Mouse (Mus musculus): ENCODE measurements around the gene Spag9. TPM values are rescaled to one million over a fixed set of nuclear protein-coding genes. Genes with fewer than 3 reads are reported as not detected.
A peak's percentile ranks its signal among the peaks of the same experiment; 100 is the strongest.

The Spag9 gene
- polyA plus RNA-seq, 1 experiment from 2014 or later, result 61.9 TPM

DNA sequence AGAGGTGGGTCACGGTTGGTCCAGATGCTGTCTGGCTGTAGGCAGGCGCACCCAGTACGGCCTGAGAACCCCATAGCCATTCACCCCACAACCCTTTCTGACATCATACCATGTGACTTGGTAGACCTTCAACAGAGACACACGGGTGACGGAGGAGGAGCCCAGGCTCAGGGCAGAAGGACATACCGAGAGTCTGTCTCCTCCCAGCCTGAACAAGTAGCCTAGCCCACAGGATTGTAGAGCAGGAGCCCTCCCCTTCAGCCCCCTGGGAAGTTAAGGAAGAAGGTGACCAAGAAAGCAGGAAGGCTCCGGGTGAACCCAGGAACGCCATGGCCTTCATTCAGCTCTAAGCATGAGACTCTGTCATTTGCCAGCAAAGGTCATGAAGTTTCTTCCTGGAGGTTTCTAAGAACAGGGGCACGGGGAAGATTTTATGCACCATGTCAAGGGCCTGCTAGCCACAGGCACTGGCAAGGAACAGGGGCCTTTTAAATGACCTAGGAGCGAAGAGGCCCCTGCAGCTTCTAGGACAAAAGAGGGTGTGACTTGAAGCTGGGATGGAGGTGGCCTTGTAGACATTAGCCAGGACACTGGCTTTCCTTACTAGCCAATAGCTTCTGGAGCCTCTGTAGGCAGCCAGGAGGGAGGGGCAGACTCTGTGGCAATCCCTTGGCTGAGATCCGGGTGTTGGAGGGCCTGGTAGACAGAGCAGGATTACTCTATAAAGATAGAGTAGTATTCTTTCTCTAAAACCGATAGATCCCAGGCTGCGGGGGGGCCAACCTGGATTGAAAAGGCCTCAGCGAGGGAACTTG lies 163.4 kb downstream of the Spag9 start:
- 40% methylated on average over 14 of the region's 14 CpGs for WGBS
- no peaks in the 10 kb centered on the region for H3K36me3 ChIP-seq
- DNase-seq (ENCODE audit: low spot score), result peak; percentile 54
- H3K27me3 ChIP-seq (ENCODE audit: low read depth, poor library complexity, severe bottlenecking), result no peaks in the 10 kb centered on the region
- peak overlapping the region; percentile 46; the same call in 1 of the 2 replicates for H3K4me3 ChIP-seq
- no peaks in the 10 kb centered on the region for H3K9me3 ChIP-seq (replicated peaks)
- peak overlapping the region; percentile 97 for H3K27ac ChIP-seq (replicated peaks)
- peaks cover 55% of the 10 kb centered on the region for H3K4me1 ChIP-seq

DNA sequence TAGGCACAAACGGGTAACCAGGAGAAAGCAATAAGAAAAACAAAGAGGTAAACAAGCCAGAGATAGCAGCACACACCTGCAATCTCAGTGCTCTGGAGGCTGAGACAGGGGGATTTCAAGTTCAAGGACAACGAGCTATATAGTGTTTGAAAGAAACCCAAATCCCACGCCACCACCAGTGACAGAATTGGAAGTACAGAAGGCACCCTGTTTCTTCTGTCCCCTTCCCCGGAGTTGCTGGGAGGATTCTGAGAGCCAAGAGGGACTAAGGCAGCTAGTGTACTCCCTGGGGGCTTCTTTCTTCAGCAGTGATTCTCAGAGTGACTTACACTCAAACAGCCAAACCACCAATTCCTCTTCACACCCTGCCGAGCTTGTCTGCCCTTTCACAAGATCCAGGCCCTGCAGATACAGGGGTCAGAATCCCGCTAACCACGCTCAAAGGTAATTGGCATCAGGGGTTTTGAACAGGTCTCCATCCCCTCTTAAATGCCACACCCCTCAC lies 164.1 kb downstream of the Spag9 start:
- 19% methylated on average over 7 of the region's 7 CpGs for WGBS
- peak overlapping the region; percentile 46 for H3K4me3 ChIP-seq
- no peaks in the 10 kb centered on the region for H3K36me3 ChIP-seq
- H3K27ac ChIP-seq (replicated peaks), result peak overlapping the region; percentile 97
- no peaks in the 10 kb centered on the region for H3K27me3 ChIP-seq (ENCODE audit: low read depth, poor library complexity, severe bottlenecking)
- no peak for DNase-seq (ENCODE audit: low spot score)
- no peaks in the 10 kb centered on the region for H3K9me3 ChIP-seq (replicated peaks)
- peaks cover 55% of the 10 kb centered on the region for H3K4me1 ChIP-seq

DNA sequence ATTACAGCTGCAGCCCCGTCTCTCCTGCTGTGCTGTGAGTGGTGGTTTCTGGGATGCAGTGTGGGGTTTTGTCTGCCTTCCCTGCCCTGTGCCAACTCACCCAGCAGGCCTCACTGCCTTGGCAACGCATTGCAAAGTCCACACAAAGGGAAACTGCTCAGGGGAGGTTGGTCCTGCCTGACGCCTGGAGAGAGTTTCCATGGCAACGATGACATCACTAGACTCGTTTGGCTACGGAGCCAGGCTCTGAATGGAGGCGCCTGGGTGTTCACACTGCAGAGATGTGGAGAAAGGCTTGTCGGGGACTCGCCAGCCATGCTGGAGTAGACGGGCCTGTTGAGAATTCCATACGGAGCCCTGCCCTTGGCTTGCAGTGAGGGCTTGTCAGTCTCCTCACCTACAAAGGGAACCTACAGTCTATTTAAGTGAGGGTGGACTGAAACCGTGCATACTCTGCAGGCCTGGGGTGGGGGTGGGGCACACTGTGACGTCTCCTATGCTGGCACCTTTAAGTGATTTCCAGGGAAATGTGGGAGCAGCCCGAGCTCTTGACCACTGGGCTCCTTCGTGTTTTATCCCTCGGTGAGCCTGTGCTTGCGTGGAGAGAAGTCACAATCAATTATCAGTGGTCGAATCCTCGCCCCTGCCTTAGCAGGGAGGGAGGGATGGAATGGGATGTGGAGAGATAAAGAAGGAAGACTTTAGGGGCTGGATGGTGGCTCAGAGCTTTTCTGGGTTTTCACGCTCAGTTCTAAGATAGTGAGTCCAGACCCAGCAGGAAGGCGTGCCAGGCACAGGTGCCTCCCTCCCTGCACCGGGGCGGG lies 164.8 kb downstream of the Spag9 start:
- Histone ChIP-seq H3K27me3 (ENCODE audit: low read depth, poor library complexity, severe bottlenecking) (no peaks in the 10 kb centered on the region), H3K4me3 (peak overlapping the region; percentile 46), H3K9me3 (replicated peaks) (no peaks in the 10 kb centered on the region), H3K27ac (replicated peaks) (peak overlapping the region; percentile 97), H3K36me3 (no peaks in the 10 kb centered on the region), H3K4me1 (peaks cover 55% of the 10 kb centered on the region)
- peak; percentile 94 for DNase-seq (ENCODE audit: low spot score)
- 4% methylated on average over 23 of the region's 23 CpGs for WGBS

DNA sequence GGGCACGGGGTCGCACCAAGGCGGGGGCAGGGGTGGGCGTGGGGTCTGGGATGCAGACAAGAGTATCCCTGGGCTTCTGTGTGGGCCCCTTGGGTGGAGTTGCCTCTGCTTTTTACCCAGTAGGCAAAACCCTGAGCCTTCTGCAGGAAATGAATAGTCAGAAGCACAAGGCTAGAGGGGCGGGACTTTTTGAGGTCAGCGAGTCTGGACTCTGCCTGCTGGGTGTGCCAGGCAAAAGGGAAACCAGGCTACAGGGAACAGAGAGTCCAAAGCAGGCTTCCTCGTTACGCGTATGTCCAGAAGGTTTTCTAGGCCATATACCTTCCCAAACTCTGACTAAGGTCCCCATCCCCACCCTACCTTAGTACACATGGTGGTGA lies 165.4 kb downstream of the Spag9 start:
- Histone ChIP-seq H3K27me3 (ENCODE audit: low read depth, poor library complexity, severe bottlenecking) (no peaks in the 10 kb centered on the region), H3K27ac (replicated peaks) (peak overlapping the region; percentile 97), H3K4me3 (peak overlapping the region; percentile 46), H3K36me3 (no peaks in the 10 kb centered on the region), H3K4me1 (peaks cover 55% of the 10 kb centered on the region), H3K9me3 (replicated peaks) (no peaks in the 10 kb centered on the region)
- DNase-seq (ENCODE audit: low spot score), result peak; percentile 50
- WGBS, result 25% methylated on average over 9 of the region's 9 CpGs

DNA sequence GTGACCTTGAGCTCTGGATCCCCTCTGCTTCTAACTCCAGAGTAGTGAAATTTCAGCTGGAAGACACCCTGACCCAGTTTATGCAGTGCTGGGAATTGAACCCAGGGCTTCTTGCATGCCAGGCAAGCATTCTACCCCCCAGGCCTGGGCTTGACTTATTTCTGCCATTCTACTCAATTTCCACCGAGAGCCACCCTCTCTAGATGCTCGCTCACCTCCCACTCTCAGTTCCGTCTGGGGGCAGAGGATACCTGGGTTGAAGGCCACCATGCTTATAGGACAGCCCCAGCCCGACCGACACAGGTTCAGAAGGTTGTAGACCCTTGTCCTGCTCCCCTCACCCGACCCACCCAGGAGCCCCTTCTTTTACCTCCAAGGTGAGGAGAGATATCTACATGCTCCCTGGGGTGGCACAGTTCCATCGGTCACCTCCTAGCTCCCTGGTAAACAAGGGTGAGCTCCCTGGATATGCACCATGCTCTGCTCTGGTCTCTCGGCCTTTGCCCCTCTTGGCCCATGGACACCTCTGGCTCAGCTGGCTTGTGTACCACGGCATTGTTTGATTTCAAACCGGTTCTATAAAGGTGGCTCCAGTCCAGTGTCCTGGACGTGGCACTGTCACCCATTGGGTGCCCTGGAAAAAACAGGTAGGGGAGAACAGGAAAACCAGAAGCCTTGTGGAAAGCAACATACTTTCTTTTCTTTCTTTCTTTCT lies 166.1 kb downstream of the Spag9 start:
- Histone ChIP-seq H3K4me1 (peaks cover 55% of the 10 kb centered on the region), H3K27me3 (ENCODE audit: low read depth, poor library complexity, severe bottlenecking) (no peaks in the 10 kb centered on the region), H3K4me3 (no peak overlapping the region), H3K27ac (replicated peaks) (peak overlapping the region; percentile 97), H3K9me3 (replicated peaks) (no peaks in the 10 kb centered on the region), H3K36me3 (no peaks in the 10 kb centered on the region)
- 91% methylated on average over 11 of the region's 11 CpGs for WGBS
- no peak for DNase-seq (ENCODE audit: low spot score)

DNA sequence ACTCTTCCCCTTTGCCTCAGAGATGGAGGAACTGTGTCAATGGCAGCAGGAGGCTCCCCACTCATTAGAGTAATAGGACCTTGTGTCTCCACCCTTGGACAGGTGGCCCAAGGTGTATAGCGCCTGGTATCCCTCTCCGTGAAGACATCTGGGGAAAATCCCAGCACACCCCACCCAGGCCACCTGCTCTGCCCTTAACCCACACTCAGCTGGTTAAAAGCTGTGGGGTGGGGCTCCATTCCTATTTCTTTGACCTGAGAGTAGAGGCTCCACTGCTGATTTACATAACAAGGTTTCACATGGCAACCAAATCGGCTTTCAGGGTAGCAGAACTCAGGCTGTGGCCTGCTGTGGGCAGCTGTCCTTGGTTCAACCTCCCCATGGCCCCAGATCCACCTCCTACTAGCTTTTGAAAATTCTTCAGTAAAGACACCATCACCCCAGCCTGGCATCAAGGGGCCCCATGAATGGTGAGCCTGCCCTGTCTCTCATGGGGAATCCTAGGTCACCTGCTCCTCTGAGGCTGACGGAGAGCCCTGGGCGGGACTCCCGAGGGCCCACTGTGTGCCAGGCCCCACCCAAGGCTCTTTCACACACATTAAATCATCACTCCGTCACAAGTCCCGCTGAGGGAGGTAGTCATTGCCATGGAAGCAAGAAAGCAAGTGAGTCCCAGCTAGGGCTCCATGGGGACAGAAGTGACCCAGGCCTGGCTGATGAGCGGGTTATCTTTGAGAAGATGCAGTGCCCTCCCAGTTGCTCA lies 167.3 kb downstream of the Spag9 start:
- no peak for DNase-seq (ENCODE audit: low spot score)
- peak overlapping the region; percentile 73 for H3K27ac ChIP-seq (replicated peaks)

DNA sequence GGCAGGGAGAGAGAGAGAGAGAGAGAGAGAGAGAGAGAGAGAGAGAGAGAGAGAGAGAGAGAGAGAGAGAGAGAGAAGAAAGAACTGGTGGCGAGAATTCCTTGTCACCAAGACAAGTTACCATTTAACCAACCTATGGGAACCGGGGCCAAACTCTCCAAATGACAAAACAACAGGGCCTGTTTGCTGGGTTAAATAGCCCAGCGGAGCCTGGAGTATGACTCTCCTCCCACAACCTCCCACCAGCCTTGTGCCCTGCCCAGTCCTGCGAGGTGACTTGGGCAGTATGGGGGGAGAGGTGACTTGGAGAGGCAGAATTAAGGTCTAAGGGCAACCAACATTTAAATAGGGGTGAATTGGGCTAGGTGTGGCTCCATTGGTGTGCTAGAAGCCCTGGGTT lies 169.9 kb downstream of the Spag9 start:
- 73% methylated on average over 4 of the region's 4 CpGs for WGBS
- no peaks in the 10 kb centered on the region for H3K27me3 ChIP-seq (ENCODE audit: low read depth, poor library complexity, severe bottlenecking)
- no peaks in the 10 kb centered on the region for H3K9me3 ChIP-seq (replicated peaks)
- H3K4me1 ChIP-seq, result peaks cover 32% of the 10 kb centered on the region
- no peak for DNase-seq (ENCODE audit: low spot score)
- no peaks in the 10 kb centered on the region for H3K36me3 ChIP-seq
- no peak overlapping the region for H3K27ac ChIP-seq (replicated peaks)
- H3K4me3 ChIP-seq, result no peak overlapping the region

More for the DNA sequence above, 167.3 kb downstream of the Spag9 start:
- no peaks in the 10 kb centered on the region for H3K27me3 ChIP-seq (ENCODE audit: low read depth, poor library complexity, severe bottlenecking)
- 73% methylated on average over 9 of the region's 9 CpGs for WGBS
- H3K9me3 ChIP-seq (replicated peaks), result no peaks in the 10 kb centered on the region
- no peak overlapping the region for H3K4me3 ChIP-seq
- H3K36me3 ChIP-seq, result no peaks in the 10 kb centered on the region
- peaks cover 56% of the 10 kb centered on the region for H3K4me1 ChIP-seq

DNA sequence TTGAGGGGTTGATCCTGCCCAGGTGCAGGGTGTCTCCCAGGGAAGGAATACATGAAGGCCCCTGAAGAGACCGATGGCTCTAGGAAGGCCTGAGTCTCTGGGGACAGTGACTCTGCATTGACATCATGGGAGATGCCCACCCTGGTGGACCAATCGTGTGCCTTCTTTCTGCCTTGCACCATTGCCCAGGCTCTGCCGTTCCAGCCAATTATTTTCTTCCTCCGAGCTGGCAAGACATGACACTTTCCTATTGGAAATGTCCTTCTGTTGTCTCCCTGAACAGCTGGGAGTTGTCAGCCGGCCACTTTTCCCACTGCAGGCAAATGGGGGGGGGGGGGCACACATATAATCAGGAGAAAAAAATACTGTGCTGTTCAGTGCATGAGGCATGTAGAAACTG lies 172.3 kb downstream of the Spag9 start:
- H3K9me3 ChIP-seq (replicated peaks), result no peaks in the 10 kb centered on the region
- no peak for DNase-seq (ENCODE audit: low spot score)
- 82% methylated on average over 5 of the region's 5 CpGs for WGBS
- H3K36me3 ChIP-seq, result no peaks in the 10 kb centered on the region
- H3K27me3 ChIP-seq (ENCODE audit: low read depth, poor library complexity, severe bottlenecking), result no peaks in the 10 kb centered on the region
- H3K4me3 ChIP-seq, result no peak overlapping the region
- H3K27ac ChIP-seq (replicated peaks), result no peak overlapping the region
- H3K4me1 ChIP-seq, result peaks cover 10% of the 10 kb centered on the region

DNA sequence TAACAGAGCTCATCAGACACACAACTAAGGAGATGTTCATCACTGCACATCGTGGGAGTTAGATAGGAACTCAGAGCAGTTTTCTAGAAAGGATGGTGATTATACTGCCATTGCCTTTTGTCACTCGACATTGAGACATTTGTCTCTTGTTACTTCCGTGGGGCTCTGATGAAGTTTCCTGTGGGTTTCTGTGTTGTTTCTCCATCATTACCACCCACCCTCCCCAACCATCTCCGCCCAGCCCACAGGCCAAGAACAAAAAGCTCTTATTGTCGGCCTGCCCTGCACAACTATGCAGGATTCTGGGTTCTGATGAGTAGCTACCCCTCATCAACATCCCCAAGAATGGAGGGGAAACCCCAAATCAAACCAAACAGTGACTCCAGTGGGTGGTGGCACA lies 173.7 kb downstream of the Spag9 start:
- H3K4me1 ChIP-seq, result peaks cover 5% of the 10 kb centered on the region; the same call in 1 of the 2 replicates
- no peaks in the 10 kb centered on the region for H3K36me3 ChIP-seq
- no peaks in the 10 kb centered on the region for H3K27me3 ChIP-seq (ENCODE audit: low read depth, poor library complexity, severe bottlenecking)
- no peaks in the 10 kb centered on the region for H3K9me3 ChIP-seq (replicated peaks)
- DNase-seq (ENCODE audit: low spot score), result no peak
- no peak overlapping the region for H3K4me3 ChIP-seq
- WGBS, result 86% methylated on average over 5 of the region's 5 CpGs
- H3K27ac ChIP-seq (replicated peaks), result no peak overlapping the region

DNA sequence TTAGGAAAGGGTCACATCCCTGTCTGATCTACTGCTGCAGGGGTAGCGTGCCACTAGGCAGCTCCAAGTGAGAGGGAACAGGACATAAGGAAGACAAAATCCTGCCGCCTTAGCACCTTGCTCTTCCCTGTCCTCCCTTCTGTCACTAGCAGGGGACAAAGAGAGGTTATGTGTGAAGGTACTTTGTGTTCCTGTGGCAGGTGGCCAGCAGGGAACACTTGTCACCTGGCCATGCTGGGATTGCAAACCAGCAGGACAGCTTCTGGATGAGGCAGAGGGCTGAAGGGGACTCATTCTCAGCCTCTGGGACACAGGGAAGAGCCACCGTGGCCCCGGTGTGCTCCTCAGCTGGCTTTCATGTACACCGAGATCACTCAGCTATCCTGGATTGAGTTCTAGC lies 175.8 kb downstream of the Spag9 start:
- Histone ChIP-seq H3K27me3 (ENCODE audit: low read depth, poor library complexity, severe bottlenecking) (no peaks in the 10 kb centered on the region), H3K4me3 (no peak overlapping the region), H3K4me1 (peaks cover 14% of the 10 kb centered on the region), H3K36me3 (no peaks in the 10 kb centered on the region), H3K27ac (replicated peaks) (0 out of 2 replicates have a peak overlapping the region, but pooled peaks have one; percentile 17), H3K9me3 (replicated peaks) (no peaks in the 10 kb centered on the region)
- no peak for DNase-seq (ENCODE audit: low spot score)
- WGBS, result 90% methylated on average over 5 of the region's 5 CpGs

DNA sequence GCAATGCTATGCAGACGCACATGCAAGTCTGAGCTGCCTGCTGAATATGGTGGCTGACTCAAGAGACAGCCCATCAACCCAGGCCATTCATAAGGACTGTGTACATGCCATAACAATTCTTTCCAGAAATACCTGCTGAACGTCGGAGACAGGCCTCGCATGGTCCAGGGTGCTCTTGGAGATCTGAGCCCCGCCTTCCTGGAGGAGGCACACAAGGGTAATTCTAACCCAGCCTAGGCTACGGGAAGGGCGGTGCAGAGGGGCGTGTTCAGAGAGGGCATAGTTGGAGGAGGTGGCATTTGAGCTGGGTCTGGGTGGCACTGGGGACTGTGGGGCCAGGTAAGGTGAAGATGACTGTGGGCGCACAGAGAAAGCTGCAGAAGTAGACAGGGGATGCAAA lies 176.3 kb downstream of the Spag9 start:
- Histone ChIP-seq H3K27me3 (ENCODE audit: low read depth, poor library complexity, severe bottlenecking) (no peaks in the 10 kb centered on the region), H3K4me3 (no peak overlapping the region), H3K27ac (replicated peaks) (0 out of 2 replicates have a peak overlapping the region, but pooled peaks have one; percentile 17), H3K4me1 (peaks cover 14% of the 10 kb centered on the region), H3K9me3 (replicated peaks) (no peaks in the 10 kb centered on the region), H3K36me3 (no peaks in the 10 kb centered on the region)
- WGBS, result 85% methylated on average over 9 of the region's 9 CpGs
- DNase-seq (ENCODE audit: low spot score), result no peak

DNA sequence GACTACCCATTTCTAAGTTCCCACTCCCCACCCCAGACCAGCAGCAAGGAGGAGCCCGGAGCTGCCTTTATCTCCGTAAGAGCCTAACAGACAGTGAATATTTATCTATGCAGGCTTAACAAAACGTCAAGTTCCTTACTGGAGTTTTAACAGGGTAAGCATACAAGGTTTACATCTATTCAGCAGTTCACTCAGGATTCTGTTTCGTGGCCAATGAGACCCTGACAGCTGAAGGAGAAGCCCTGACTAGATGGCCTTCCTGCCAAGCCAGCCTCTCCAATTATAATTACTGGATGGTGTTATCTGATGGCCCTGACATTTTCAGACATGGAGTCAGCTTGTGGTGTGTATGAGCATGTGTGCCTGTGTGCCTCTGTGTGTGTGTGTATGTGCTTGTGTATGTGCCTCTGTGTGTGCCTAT lies 177.8 kb downstream of the Spag9 start:
- Histone ChIP-seq H3K4me3 (no peak overlapping the region), H3K27me3 (ENCODE audit: low read depth, poor library complexity, severe bottlenecking) (no peaks in the 10 kb centered on the region), H3K4me1 (peaks cover 13% of the 10 kb centered on the region), H3K9me3 (replicated peaks) (no peaks in the 10 kb centered on the region), H3K36me3 (no peaks in the 10 kb centered on the region), H3K27ac (replicated peaks) (no peak overlapping the region)
- 69% methylated on average over 4 of the region's 4 CpGs for WGBS
- no peak for DNase-seq (ENCODE audit: low spot score)

All from midbrain, embryonic 10.5 days (tissue).